Mouse (Mus musculus) kidney, postnatal 25 days (tissue): ENCODE results near the gene Ap1s3.

ENCODE experiments used
- DNase-seq, 2 experiments: peaks; one replicate each; pipeline ENCODE4 v3.0.0; 2021; ENCODE audit warnings: mixed read lengths in 2 of 2

Ap1s3 gene

GRCm38 (mm10) chr1:79589971-79590763 is 81.6 kb downstream of the Ap1s3 start:
- peak; percentile 36 to 60 for DNase-seq

GRCm38 (mm10) chr1:79589424-79589823 is 82.3 kb downstream of the Ap1s3 start:
- no peak for DNase-seq

DNA sequence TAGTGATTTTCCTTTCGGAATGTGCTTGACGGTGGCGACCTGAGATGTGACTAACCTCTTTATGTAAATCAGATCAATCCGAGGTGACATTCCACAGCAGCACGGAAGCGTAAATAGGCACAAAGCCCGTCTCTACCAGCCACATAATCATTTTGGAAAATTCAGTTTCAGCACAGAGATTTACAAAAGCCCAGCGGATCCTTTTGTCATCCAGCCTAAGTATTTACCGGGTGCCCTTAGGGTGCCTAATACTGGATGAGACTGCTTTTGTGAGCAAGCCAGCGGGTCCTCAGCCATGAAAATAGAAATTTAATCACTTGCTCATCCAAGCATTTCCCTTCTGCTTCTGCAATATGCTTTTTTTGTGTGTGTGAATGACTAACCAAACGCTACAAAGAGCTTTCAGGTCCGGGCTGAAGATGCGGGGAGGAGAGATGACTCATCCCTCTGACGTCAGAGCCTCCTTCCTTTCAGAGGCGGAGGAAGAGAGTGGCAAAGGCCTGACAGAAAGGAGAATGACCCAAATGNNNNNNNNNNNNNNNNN is 90.6 kb downstream of the Ap1s3 start:
- DNase-seq: peak; percentile 41 to 61

DNA sequence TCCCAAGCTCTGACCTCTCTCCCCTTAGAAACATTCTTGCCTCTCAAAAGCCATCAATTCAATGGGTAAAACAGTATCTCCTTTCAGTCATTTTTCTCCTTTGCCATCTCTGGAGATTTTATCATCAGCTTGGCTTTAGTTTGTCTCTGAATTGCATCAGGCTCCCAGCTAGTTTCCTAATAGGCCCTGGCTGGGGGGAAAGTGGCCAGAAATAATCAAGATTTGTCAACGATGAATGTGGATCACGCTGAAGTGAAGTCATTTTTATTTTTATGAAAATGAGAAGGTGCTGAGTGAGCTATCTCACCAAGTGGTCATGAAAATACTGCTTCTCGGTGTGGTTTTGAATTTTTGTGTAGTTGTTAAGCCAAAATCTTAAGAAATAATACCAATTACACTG is 94.4 kb downstream of the Ap1s3 start:
- DNase-seq: no peak

GRCm38 (mm10) chr1:79571912-79572311 is 99.9 kb downstream of the Ap1s3 start:
- DNase-seq: no peak

- no peak for DNase-seq
These were observed 100.6 kb downstream of the Ap1s3 start for GRCm38 (mm10) chr1:79571126-79571525.

DNA sequence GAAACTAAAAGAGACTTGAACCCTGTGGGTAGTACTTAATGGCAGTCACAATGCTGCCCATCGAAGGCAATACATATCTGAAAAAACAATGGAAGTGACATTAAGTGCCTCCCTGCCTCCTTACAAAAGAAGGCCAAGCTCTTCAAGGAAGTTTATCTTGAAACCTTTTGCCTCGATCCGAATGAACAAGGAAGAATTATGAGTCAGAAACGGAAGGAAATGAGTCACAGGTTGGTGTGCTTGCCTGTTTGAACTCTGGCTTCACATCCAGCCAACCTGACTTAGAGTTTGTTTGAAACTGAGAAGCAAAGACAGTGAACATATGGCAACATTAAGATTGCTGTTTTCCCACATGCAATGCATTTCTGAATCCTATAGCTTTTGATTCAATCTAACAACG is 110.6 kb downstream of the Ap1s3 start:
- DNase-seq: no peak
